Mouse (Mus musculus) CH12.LX (cell line): ENCODE data around the gene Il13ra1.

Experiments
- CTCF ChIP-seq, 2 experiments: IDR thresholded peaks in 1 of 2; conservative IDR thresholded peaks in 1 of 2; 2 replicates each; pipeline ENCODE4 v1.5.1; 2011 to 2012; ENCODE audit warnings: low read depth in 2 of 2, low read length in 2 of 2, improper control_type of control experiment in 1 of 2, inconsistent platforms in 1 of 2, mild to moderate bottlenecking in 1 of 2, moderate library complexity in 1 of 2
- E2F4 ChIP-seq: IDR thresholded peaks from 2 replicates; pipeline ENCODE4 v1.6.1; 2011; ENCODE audit warnings: low read depth, low read length, improper control_type of control experiment; ENCODE audit not compliant: insufficient replicate concordance
- ELF1 ChIP-seq: IDR thresholded peaks from 2 replicates; pipeline ENCODE4 v1.6.1; 2014; ENCODE audit warnings: low read depth, mild to moderate bottlenecking, inconsistent platforms, low read length, improper control_type of control experiment
- EP300 ChIP-seq: IDR thresholded peaks from 2 replicates; pipeline ENCODE4 v1.6.1; 2011; ENCODE audit warnings: low read length, improper control_type of control experiment
- MAX ChIP-seq: IDR thresholded peaks from 2 replicates; pipeline ENCODE4 v1.6.1; 2011; ENCODE audit warnings: low read length, improper control_type of control experiment
- MXI1 ChIP-seq: IDR thresholded peaks from 2 replicates; pipeline ENCODE4 v1.6.1; 2011; ENCODE audit warnings: mild to moderate bottlenecking, low read depth, low read length, improper control_type of control experiment
- MYC ChIP-seq: IDR thresholded peaks from 2 replicates; pipeline ENCODE4 v1.6.1; 2011; ENCODE audit warnings: low read depth, mild to moderate bottlenecking, improper control_type of control experiment, low read length
- POLR2A ChIP-seq: IDR thresholded peaks from 2 replicates; pipeline ENCODE4 v1.6.1; 2011; ENCODE audit warnings: low read depth, mild to moderate bottlenecking, improper control_type of control experiment, low read length
- SMC3 ChIP-seq: IDR thresholded peaks from 2 replicates; pipeline ENCODE4 v1.6.1; 2011; ENCODE audit warnings: low read depth, low read length, improper control_type of control experiment
- TCF12 ChIP-seq: IDR thresholded peaks from 2 replicates; pipeline ENCODE4 v1.6.1; 2014; ENCODE audit warnings: low read depth, mild to moderate bottlenecking, inconsistent platforms, low read length, improper control_type of control experiment
- ZNF384 ChIP-seq: IDR thresholded peaks from 2 replicates; pipeline ENCODE4 v1.6.1; 2012; ENCODE audit warnings: low read depth, low read length, improper control_type of control experiment, inconsistent platforms

DNA sequence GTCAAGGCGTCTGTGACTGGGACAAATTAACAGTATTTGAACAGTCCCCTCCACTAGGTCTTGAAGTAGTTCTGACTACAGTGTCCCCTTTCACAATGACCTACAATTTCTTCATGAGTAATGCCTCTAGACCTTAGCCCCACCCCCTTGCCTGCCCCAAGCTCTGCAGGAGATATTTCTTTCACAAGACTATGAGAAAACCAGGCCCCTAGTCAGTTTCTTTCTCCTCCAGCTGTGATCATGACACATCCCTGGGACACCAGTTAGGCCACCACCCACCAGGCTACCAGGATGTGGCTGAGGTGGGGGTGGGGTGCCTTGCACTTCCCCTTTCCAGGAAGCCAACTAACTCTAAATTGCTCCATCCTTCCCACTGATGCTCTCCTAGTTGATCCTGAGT is 29.0 kb upstream of the Il13ra1 start:
- no peak for TF ChIP-seq CTCF (conservative IDR thresholded peaks at IDR 0.05 in 1 of 2, IDR thresholded peaks at IDR 0.05 in 1 of 2; ENCODE audit: low read depth in 2 of 2, low read length in 2 of 2)
- no peak for TF ChIP-seq TCF12
- no peak for TF ChIP-seq MYC
- TF ChIP-seq ELF1 = no peak
- no peak for TF ChIP-seq POLR2A
- no peak for TF ChIP-seq EP300
- no peak for TF ChIP-seq MXI1
- no peak for TF ChIP-seq E2F4
- no peak for TF ChIP-seq ZNF384
- TF ChIP-seq SMC3 = no peak
- no peak for TF ChIP-seq MAX
